Mouse (Mus musculus) olfactory bulb, adult 2 months (tissue): ENCODE data around the gene Olfr635. TPM values are rescaled to one million over a fixed set of nuclear protein-coding genes. Genes with fewer than 3 reads are reported as not detected.
"Not testable (repeated sequence)": the region's sequence is repeated elsewhere in the genome, so short reads cannot be mapped to it uniquely, and the experiment has no call there.

Source experiments
- H3K27ac ChIP-seq: fragments of 200-500 bp; 2 replicates; pipeline ENCODE4 v1.5.1; 2012; ENCODE audit warnings: low read depth, low read length; ENCODE audit not compliant: insufficient read depth
- H3K4me1 ChIP-seq: fragments of 200-500 bp; 2 replicates; pipeline ENCODE4 v1.6.1; 2012; ENCODE audit warnings: low read length; ENCODE audit not compliant: control insufficient read depth, insufficient read depth
- H3K4me3 ChIP-seq: fragments of 200-500 bp; 2 replicates; pipeline ENCODE4 v1.5.1; 2012; ENCODE audit warnings: mild to moderate bottlenecking, low read depth, low read length, moderate library complexity; ENCODE audit not compliant: insufficient read depth
- CTCF ChIP-seq: fragments of 200-500 bp; IDR thresholded peaks from 2 replicates; pipeline ENCODE4 v1.5.1; 2012; ENCODE audit warnings: low read depth, mild to moderate bottlenecking, low read length, moderate library complexity; ENCODE audit not compliant: insufficient read depth
- POLR2A ChIP-seq: fragments of 200-500 bp; IDR thresholded peaks from 2 replicates; pipeline ENCODE4 v1.6.1; 2012; ENCODE audit warnings: mild to moderate bottlenecking, low read depth, low read length, moderate library complexity; ENCODE audit not compliant: insufficient read depth
- WGBS: fragments of 180-500 bp; shearing (Covaris S2); methylation state at CpG from one replicate; pipeline ENCODE4 v1.1.7; 2018; 5-methylcytosine and 5-hydroxymethylcytosine counted together
- polyA plus RNA-seq: library from polyadenylated mRNA; stranded (reverse); fragments of >200 nt; gene quantifications from 2 replicates; pipeline ENCODE4 v1.2.4, GENCODE M21; 2012; ENCODE audit warnings: low replicate concordance; ENCODE audit not compliant: missing spikeins, insufficient read depth, insufficient read length

Olfr635 gene
- not detected in 2 replicates for polyA plus RNA-seq

- no peak within 1 kb of the TSS for H3K4me3 ChIP-seq
- no peaks in the 10 kb centered on the region for H3K4me1 ChIP-seq
- no peak within 1 kb of the TSS for H3K27ac ChIP-seq
- 73% methylated on average over 1 of the region's 1 CpGs for WGBS
- TF ChIP-seq POLR2A (no peak), CTCF (no peak)
Measured at GRCm38 (mm10) chr7:103970852-103971251, at the start of gene Olfr635. Gene Olfr635 (plus strand): TSS chr7:103971152.

- Histone ChIP-seq H3K4me1 (no peaks in the 10 kb centered on the region), H3K4me3 (no peak within 1 kb of the TSS), H3K27ac (no peak within 1 kb of the TSS)
- TF ChIP-seq CTCF (no peak), POLR2A (no peak)
Measured at GRCm38 (mm10) chr7:103928525-103928924, 42.4 kb upstream of the Olfr635 start, which contains the start of gene Olfr631. Gene Olfr631 (plus strand): TSS chr7:103928825.

GRCm38 (mm10) chr7:103934264-103934663 is 36.7 kb upstream of the Olfr635 start, which contains the start of gene Olfr632:
Gene Olfr632 (plus strand): TSS chr7:103934347.
- Histone ChIP-seq H3K27ac (no peak within 1 kb of the TSS), H3K4me1 (no peaks in the 10 kb centered on the region), H3K4me3 (no peak within 1 kb of the TSS)
- WGBS, result 65% methylated on average over 2 of the region's 2 CpGs
- TF ChIP-seq POLR2A (no peak), CTCF (no peak)

DNA sequence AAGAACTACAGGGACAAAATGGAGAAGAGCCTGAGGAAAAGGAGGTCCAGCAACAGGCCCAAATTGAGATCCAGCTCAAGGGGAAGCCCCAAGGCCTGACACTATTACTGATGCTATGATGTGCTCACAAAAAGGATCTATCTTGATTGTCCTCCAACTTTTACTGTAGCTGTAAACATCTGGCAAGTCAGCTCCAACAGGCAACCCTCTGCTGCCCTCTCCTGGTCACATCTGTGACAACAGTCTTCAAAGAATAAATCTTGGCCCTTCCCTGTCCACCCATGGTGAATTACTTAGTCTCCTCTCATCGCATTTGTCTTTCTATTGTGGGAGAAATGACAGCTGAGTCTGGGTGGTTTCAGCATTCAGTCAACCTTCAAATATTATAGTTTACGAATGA is 28.2 kb upstream of the Olfr635 start:
- no peaks in the 10 kb centered on the region for H3K4me1 ChIP-seq
- 26% methylated on average over 2 of the region's 2 CpGs for WGBS
- no peak overlapping the region for H3K4me3 ChIP-seq
- no peak overlapping the region for H3K27ac ChIP-seq
- TF ChIP-seq POLR2A, result no peak
- no peak for TF ChIP-seq CTCF

- Histone ChIP-seq H3K4me3 (no peak within 1 kb of the TSS), H3K27ac (no peak within 1 kb of the TSS), H3K4me1 (no peaks in the 10 kb centered on the region)
- TF ChIP-seq CTCF (no peak), POLR2A (no peak)
Measured at GRCm38 (mm10) chr7:103944137-103944536, 26.8 kb upstream of the Olfr635 start, which contains the start of gene Olfr633. Gene Olfr633 (plus strand): TSS chr7:103944437.

- H3K4me1 ChIP-seq, H3K27ac ChIP-seq, H3K4me3 ChIP-seq: not testable (repeated sequence)
- WGBS, result 96% methylated on average over 22 of the region's 22 CpGs
Measured at GRCm38 (mm10) chr7:103966873-103967272, 4.1 kb upstream of the Olfr635 start.

DNA sequence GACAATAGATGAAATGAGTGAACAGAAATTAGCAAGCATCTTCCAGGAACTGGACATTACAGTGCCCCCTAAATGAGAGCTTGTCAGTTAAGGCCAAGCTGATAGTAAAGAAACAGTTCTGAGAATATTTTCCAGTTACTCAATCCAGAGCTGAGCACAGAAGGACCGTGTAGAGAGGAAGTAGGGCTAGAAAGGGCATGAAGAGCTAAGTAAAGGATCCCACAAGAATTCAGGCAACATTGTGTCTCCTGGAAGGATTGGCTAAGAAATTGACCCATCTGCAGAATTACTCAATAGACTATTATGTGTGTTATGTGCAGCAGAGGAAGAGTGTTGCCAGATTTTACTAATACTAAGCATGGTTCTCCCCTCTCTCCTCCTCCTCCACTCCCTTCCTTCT is 830 bp downstream of the Olfr635 start:
- H3K27ac ChIP-seq, result no peak overlapping the region
- WGBS, result 66% methylated on average over 1 of the region's 1 CpGs
- H3K4me3 ChIP-seq, result no peak overlapping the region
- TF ChIP-seq CTCF (no peak), POLR2A (no peak)
- H3K4me1 ChIP-seq, result no peaks in the 10 kb centered on the region

DNA sequence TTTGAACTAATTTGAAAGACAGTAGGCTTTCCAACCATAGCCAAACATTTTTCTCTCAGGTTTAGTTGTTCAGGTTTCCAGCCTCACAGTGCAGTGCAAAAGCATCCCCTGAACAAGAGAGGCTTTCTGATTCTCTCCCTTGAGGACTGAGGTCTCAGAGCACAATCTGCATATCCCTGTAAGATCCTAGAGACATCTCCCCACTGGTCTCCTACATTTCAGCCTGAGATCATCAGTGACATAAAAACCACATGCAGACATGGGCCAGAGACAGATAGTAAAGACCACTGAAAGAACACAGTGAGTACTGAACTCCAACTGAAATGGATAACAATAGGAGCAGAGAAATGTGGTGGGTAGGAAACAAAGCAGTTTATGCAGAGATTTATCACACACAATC is 27.5 kb downstream of the Olfr635 start, which contains the start of gene Olfr638:
Gene Olfr638 (plus strand): TSS at position 301 of the 400 bp plus-strand sequence.
- Histone ChIP-seq H3K4me3 (no peak within 1 kb of the TSS), H3K4me1 (no peaks in the 10 kb centered on the region), H3K27ac (no peak within 1 kb of the TSS)
- TF ChIP-seq CTCF (no peak), POLR2A (no peak)

DNA sequence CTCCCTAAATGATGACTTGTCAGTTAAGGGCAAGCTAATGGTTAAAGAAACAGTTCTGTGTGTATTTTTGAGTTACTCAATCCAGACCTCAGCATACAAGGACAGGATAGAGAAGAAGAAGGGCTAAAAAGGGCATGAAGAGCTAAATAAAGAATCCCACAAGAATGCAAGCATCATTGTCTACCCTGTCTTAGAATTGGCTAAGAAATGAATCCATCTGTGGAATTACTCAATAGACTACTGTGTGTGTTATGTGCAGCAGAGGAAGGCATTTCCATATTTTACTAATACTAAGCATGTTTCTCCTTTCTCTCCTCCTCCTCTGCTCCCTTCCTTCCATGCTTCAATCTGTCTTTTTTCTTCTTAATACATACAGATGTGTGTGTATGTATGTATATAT is 28.2 kb downstream of the Olfr635 start:
- Histone ChIP-seq H3K27ac (no peak overlapping the region), H3K4me1 (no peaks in the 10 kb centered on the region), H3K4me3 (no peak overlapping the region)
- TF ChIP-seq CTCF, result no peak
- TF ChIP-seq POLR2A, result no peak

GRCm38 (mm10) chr7:104017203-104017602 is 46.3 kb downstream of the Olfr635 start, which contains the start of gene Olfr639:
Gene Olfr639 (minus strand): TSS chr7:104017303.
- Histone ChIP-seq H3K4me1 (no peaks in the 10 kb centered on the region), H3K4me3 (no peak within 1 kb of the TSS), H3K27ac (no peak within 1 kb of the TSS)
- TF ChIP-seq POLR2A, result no peak
- TF ChIP-seq CTCF, result no peak
